Mouse (Mus musculus): Measurements from ENCODE around the gene Zfp759. TPM values are rescaled to one million over a fixed set of nuclear protein-coding genes. Genes with fewer than 3 reads are reported as not detected.
"Not testable (repeated sequence)": the region's sequence is repeated elsewhere in the genome, so short reads cannot be mapped to it uniquely, and the experiment has no call there.

The Zfp759 gene
- 10 to 100 TPM in 1 of 2 experiments, 1 to 10 TPM in 1; 9.4 to 10.6 TPM for total RNA-seq (2021)
- long read RNA-seq, experiment 1, partial matches to known transcripts, result 1 of 2 reads
- long read RNA-seq, experiment 1, other reads (novel, unspliced or antisense), result 0 of 2 reads
- long read RNA-seq, experiment 2, partial matches to known transcripts, result 0 of 1 reads
- long read RNA-seq, experiment 2, other reads (novel, unspliced or antisense), result 0 of 1 reads

- DNase-seq (ENCODE audit: low spot score in 2 of 2), result not testable (repeated sequence)
Observed at GRCm38 (mm10) chr13:67121360-67121759, at the start of gene Zfp759. TSS of gene Zfp759 (plus strand) at chr13:67121660.

GRCm38 (mm10) chr13:67072786-67073185 lies 48.7 kb upstream of the Zfp759 start:
- DNase-seq (ENCODE audit: low spot score in 2 of 2), result no peak

- DNase-seq (ENCODE audit: low spot score in 2 of 2), result no peak
Observed at GRCm38 (mm10) chr13:67077244-67077643, 44.2 kb upstream of the Zfp759 start.

- peak; percentile 60 to 82 for DNase-seq (ENCODE audit: low spot score in 2 of 2)
Observed at GRCm38 (mm10) chr13:67081142-67081713, 40.2 kb upstream of the Zfp759 start.

DNA sequence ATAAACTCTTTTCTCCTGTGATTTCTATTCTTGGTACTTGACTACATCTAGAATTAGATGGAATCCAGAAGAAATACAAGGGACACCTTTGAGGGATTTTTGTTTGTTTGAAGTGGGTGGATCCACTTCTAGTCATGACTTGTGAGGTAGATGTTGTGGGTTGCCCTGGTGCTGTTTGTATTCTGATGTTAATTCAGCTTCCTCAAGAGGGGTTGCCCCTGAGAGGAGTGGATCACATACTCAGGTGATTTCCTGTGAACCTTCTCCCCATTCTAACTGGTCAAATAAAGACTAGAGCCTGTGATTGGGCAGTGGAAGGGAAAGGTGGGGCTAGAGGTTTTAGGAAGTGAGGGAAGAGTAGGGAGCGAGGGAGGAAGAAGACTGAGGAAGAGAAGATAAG lies 39.5 kb upstream of the Zfp759 start:
- no peak for DNase-seq (ENCODE audit: low spot score in 2 of 2)

DNA sequence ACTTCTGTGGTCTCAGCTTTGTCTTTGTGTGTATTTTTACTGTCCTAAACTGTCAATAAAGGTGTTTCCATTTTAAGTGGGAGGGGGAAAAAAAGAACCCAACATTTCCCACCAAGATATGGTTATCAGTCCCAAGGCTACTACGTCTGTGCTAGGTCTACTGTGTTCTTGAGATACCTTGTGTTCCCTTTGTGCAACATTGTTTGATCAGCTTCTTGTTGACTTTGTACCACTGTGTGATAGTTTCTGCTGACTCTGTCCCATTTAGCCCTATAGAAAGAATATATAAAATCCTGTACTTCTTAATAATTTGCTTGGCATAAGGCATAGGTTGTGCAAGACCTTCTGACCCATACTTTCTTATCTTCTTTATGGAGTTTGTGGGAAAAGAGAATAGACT lies 31.3 kb upstream of the Zfp759 start:
- DNase-seq (ENCODE audit: low spot score in 2 of 2), result no peak

DNA sequence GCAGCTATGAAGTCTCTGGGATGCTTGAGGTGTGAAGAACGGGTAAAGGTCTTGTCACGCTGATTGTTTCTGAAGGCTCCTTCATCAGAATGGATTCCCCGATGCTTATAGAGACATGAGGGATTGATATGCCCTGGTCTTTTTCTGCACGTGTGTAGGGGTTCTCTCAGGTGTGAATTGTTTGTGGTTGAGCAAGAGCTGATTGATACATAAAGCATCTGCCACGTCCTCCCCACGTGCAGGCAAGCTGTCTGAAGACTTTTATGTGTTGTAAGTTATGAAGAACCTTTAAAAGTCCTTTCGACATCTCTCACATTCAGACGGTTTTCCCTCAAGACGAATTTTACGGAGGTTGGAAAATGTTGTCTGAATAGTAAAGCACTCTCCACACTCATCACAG lies 23.6 kb upstream of the Zfp759 start, which contains the start of gene Zfp708:
TSS of gene Zfp708 (minus strand) at position 101 of the 400 bp plus-strand sequence.
- no peak for DNase-seq (ENCODE audit: low spot score in 2 of 2)

DNA sequence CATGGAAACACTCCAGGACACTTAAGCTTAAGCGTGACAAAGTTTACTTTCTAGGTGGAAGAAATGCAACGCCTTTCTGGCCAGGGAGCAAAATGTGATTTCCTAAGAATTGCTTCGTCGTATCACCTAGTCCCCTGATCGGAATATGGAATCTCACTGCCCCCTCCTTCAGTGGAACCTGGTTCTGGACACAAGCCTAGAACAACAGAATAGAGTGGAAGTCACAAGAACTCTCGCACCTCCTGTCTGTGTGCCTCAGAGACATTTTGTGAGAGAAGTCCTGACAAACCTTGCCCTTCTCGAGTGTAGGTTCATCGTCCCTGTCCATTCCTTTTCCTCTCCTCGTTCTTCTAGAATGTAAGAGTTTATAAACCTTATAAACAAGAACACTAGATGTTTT lies 13.8 kb upstream of the Zfp759 start:
- DNase-seq (ENCODE audit: low spot score in 2 of 2), result no peak

GRCm38 (mm10) chr13:67108194-67108820 lies 13.2 kb upstream of the Zfp759 start, which contains the start of gene Gm28557:
TSS of gene Gm28557 (minus strand) at chr13:67108604.
- DNase-seq (ENCODE audit: low spot score in 2 of 2), result peak; percentile 87 to 98

GRCm38 (mm10) chr13:67108821-67109206 lies 12.6 kb upstream of the Zfp759 start:
- DNase-seq (ENCODE audit: low spot score in 2 of 2), result no peak

DNA sequence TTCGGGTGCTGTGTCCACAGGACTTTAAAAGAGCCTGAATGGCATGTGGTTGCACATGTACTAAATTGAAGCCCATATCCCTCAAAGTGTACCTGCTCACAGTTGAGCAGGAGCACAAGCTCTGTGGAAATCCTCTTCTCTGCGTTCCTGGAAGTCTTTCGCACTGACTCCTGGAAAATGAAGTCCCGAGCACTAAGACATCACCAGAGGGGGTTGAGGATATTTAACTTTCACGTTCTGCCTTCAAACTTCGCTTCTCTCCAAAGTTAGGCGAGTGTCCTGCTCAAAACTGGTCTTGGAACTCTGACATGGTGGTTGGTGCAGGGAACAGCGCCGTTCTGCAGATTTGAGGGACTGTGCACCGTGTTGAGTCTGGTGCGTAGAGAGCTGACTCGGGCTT lies 9.4 kb upstream of the Zfp759 start:
- peak in 1 of 2 experiments; percentile 22 for DNase-seq (ENCODE audit: low spot score in 2 of 2)

GRCm38 (mm10) chr13:67113287-67113686 lies 8.2 kb upstream of the Zfp759 start:
- no peak for DNase-seq (ENCODE audit: low spot score in 2 of 2)

- not testable (repeated sequence) for DNase-seq (ENCODE audit: low spot score in 2 of 2)
Observed at GRCm38 (mm10) chr13:67116163-67116562, 5.3 kb upstream of the Zfp759 start, which contains the start of gene Rslcan18. TSS of gene Rslcan18 (minus strand) at chr13:67116263.

- DNase-seq (ENCODE audit: low spot score in 2 of 2), result no peak
Observed at GRCm38 (mm10) chr13:67124460-67124859, 3.0 kb downstream of the Zfp759 start.

GRCm38 (mm10) chr13:67127507-67127906 lies 6.0 kb downstream of the Zfp759 start:
- DNase-seq (ENCODE audit: low spot score in 2 of 2), result not testable (repeated sequence)

DNA sequence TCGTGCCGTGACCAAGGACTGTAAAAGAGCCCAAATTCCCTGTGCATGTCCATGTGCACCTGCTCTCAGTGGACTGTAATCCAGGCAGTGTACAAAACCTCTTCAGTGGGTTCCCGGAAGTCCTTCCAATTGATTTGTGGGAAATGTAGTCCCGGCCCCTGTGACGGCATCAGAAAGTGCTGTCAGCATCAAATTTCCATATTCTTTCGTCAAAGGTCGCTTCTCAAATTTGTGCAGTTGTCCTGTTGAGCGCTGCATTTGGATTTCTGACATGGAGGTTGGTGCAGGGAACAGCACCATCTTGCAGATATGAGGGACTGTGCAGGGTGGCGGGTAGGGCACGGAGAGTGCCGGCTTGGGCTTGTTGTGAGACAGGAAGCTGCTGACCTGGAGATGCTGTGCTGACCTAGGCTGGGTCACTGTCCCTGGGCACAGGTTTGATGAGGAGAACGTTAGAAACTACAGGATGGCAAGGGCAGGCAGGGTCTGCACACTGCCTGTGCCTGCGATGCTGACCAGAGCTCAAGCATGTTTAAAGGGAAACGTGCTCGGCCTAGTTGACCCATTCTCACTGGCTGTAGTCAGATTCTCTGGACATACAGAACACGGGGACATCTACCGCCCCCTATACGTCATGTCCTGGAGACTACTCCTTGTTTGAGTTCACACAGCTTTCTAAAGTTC lies 6.7 kb downstream of the Zfp759 start:
- DNase-seq (ENCODE audit: low spot score in 2 of 2), result peak; percentile 81 to 93

DNA sequence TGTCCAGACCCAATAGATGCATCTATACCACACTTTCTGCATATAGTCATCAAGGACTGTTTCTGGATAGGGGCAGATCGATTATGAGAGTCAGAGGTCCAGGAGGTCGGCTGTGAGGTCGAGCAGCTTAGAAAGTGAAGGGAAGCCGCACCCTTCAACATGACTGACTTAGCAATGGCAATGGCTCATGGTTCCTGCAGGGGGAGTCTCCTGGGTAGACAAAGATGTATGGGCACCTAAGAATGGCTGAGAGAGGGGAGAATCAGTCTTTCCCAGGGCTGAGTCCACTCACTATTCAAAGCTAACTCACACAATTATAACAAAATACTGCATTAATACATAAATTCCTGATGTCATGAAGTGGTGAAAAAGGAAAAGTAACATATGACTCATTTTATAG lies 44.7 kb downstream of the Zfp759 start:
- DNase-seq (ENCODE audit: low spot score in 2 of 2), result not testable (repeated sequence)

DNA sequence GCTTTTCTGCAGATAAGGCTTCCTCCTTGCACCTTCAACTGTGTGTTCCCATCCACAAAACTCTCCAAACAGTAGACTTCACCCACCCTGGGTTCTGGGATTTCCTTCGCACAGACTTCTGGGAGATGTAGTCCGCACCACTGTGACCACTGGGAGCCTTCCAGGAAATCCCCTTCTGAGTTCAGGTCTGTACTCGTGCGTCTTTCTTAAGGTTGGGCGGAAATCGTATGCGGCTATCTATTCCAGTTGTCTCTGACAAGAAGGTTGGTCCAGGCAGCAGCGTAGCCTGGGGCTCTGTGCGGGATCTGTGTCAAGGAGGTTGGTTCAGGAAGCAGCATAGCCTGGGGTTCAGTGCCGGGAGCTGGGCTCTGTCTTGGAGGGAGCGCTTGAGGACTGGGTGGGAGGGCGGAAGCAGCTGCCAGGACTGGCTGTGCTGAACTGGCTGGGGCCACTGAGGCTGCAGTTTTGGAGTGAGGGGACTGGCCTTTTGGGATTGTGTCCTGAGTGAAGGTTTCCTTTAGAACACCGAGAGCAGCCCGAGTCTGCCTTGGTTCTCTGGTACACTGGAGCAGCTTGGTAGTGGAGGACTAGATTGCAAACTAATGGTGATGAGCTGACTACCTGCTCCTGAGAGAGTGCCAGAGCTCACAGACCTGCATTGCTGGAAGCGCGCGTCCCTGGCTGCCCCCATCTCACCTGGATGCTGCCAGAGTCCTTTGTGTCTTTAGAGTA lies 51.7 kb downstream of the Zfp759 start, which contains the start of gene Rsl1:
TSS of gene Rsl1 (plus strand) at position 192 of the 732 bp plus-strand sequence.
- peak; percentile 62 to 80 for DNase-seq (ENCODE audit: low spot score in 2 of 2)

DNA sequence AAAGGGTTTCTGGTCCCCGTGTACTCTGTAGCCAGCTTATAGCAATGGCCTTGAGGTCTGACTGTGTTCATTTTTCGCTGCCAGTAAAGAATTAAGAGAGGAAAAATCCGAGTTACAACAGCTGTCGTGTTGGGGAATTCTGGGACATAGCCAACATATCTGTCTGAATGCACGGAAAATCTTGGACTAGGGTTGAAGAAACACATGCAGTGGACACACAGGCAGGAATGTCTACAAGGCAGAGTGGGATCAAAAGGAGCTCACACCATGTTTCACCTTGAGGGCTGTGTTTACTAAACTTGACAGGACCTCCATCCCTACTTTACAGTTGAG lies 52.2 kb downstream of the Zfp759 start:
- DNase-seq (ENCODE audit: low spot score in 2 of 2), result peak in 1 of 2 experiments; percentile 8

Measured in layer of hippocampus, postnatal 14 days (tissue).